Mouse (Mus musculus): ENCODE data around the gene Taf6.

Gene Taf6

GRCm38 (mm10) chr5:138171695-138172491, 15.4 kb downstream of the Taf6 start, which contains the start of the genes Ap4m1 and Mcm7:
Gene Ap4m1 (plus strand): TSS chr5:138172002.
Gene Mcm7 (minus strand): TSS chr5:138172422.
- peak; percentile 99 for DNase-seq (ENCODE audit: low spot score in 2 of 2)

- DNase-seq (ENCODE audit: low spot score in 2 of 2) = peak; percentile 97 to 98
Observed at GRCm38 (mm10) chr5:138170936-138171561, 16.2 kb downstream of the Taf6 start.

DNA sequence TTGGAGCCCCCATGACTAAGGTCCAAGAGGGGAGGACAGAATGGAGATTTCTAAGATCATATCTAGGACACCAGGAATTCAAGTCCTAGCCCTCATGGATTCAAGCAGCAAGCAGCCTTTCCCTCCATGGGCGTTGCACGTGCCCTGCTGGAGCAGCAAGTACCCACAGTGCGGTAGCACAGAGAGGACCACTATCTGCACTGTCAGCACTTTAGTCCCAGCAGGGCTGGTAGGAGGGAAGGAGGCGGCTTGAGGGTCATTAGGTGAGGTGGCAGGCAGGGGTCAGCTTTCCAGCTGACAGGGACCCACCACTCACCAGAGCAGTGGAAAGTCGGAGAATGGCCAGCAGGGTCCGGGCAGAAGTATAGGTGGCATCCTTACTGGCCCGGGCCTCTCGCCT, 21.7 kb downstream of the Taf6 start:
- no peak for DNase-seq (ENCODE audit: low spot score in 2 of 2)

GRCm38 (mm10) chr5:138163610-138164009, 23.6 kb downstream of the Taf6 start:
- no peak for DNase-seq (ENCODE audit: low spot score in 2 of 2)

- DNase-seq (ENCODE audit: low spot score in 2 of 2) = no peak
Observed at GRCm38 (mm10) chr5:138163046-138163445, 24.2 kb downstream of the Taf6 start.

GRCm38 (mm10) chr5:138160842-138161665, 26.2 kb downstream of the Taf6 start, which contains the start of gene Cops6:
Gene Cops6 (plus strand): TSS chr5:138161071.
- DNase-seq (ENCODE audit: low spot score in 2 of 2) = peak; percentile 97

- no peak for DNase-seq (ENCODE audit: low spot score in 2 of 2)
Observed at GRCm38 (mm10) chr5:138160224-138160762, 27.0 kb downstream of the Taf6 start.

DNA sequence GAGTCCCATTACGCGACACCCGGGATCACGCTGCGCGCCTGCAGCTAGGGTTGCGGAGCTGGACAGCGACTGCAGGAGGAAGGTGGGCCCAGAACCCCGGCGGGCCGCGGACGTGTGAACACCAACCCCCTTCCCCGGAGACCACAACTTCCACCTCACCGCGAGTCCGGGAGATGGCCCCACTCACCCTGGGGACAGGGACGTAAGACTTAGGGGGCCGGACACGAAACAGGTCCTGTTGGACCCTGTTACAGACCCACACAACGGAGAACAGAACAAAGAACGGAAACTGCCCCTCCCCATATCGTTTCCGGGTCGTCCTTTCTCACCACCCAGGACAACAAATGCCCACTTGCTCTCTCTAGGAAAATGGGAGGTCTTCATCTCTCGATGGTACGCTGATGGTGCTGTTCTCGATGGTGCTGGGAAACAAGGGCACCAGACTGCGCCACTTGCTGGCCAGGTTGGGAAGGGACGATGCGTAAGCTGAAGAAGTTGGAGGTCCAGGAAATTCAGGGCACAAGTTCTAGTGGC, 31.7 kb downstream of the Taf6 start, which contains the start of gene Zfp113:
Zfp113 (minus strand) TSS at position 302 of the 534 bp plus-strand sequence.
- peak; percentile 92 to 95 for DNase-seq (ENCODE audit: low spot score in 2 of 2)

- DNase-seq (ENCODE audit: low spot score in 2 of 2) = no peak
Observed at GRCm38 (mm10) chr5:138154390-138154789, 32.9 kb downstream of the Taf6 start.

DNA sequence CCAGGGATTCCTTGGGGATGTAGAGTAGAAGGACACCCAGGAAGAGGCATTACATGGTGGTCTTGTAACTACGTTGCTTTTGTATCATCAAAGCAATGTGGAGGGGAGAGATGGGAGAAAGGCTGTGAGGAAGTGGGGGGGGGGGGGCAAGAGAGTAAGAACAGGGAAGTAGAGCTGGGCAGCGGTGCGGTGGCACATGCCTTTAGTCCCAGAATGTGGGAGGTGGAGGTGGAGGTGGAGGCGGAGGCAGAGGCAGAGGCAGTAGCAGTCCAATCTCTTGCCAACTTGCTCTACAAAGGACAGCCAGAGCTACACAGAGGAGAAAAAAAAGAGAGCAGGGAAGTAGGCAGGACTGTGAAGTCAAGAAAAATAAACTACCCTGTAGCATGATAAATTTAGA, 48.7 kb downstream of the Taf6 start:
- no peak for DNase-seq (ENCODE audit: low spot score in 2 of 2)

DNA sequence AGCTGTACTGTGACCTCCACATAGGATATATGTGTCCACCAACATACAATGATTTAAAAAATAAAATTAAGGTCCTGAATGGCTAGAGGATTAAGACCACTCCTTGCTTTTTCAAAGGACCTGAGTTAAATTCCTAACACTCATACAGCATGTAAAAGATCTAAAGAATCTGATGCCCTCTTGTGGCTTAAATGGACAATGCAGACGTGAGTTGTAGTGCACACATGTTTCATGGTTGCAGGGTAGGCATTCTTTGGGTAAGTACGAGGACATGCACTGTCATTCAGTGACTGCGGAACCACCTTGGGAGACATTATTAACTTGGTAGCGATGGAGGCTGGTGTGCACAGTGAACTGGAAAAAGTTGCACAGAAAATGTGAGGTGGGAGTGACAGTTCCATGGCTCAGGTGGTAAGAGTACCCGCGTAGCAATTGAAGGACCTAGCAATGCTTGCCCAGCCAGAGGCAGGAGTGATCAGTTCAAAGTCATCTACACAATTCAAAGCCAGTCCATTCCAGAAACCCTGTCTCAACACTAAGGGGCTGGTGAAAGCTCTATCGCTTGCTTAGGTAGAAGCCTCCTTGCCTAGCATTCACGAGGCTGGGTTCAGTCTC, 49.2 kb downstream of the Taf6 start:
- DNase-seq (ENCODE audit: low spot score in 2 of 2) = peak in 1 of 2 experiments; percentile 36

DNA sequence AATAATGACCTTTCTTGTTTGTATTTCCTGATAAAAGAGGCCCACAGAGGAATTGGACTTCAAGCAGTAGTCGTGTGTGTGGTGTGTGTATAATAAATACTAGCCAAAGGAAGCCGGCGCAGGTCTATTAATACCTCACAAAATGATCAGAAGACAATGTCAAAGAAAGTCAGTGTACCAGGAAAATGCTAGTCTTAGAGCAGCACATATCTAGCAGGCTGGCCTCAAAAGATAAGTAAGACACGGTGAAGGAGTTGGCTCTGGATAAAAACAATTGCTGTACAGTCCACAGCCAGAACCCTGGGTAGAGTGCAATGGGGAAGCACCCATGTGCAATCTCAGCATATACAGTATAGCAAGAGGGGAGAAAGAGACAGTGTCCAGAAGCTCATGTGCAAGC, 50.0 kb downstream of the Taf6 start:
- no peak for DNase-seq (ENCODE audit: low spot score in 2 of 2)

DNA sequence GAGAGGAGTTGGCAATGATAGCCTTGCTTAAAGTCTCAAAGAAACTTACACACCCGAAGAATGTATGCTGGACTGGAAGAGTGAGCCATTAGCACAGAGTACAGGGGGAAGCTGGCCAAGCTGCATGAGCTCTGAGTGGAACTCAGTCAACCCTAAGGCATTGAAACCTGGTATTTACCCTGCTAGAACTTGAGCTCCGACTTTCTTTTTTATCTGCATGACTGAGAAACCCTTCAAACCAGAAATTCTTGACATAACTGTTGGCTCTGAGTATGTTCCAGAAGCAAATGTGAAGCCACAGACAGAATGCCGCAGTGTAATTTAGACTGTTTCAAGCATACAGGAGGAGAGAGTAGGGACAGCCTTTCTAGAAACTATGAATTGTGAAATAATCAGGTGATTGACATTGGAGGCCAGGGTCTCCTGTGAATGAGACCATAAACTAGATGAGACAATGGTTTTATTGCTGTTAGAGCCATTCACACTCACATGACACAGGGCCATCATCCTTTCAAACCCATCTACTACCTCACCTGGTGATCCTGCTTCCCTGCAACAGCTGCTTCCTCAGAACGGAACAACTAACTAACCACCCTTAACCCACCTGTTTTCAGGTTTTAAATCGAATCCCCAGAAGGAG, 54.7 kb downstream of the Taf6 start:
- DNase-seq (ENCODE audit: low spot score in 2 of 2) = no peak
